In the genomic region with DNA sequence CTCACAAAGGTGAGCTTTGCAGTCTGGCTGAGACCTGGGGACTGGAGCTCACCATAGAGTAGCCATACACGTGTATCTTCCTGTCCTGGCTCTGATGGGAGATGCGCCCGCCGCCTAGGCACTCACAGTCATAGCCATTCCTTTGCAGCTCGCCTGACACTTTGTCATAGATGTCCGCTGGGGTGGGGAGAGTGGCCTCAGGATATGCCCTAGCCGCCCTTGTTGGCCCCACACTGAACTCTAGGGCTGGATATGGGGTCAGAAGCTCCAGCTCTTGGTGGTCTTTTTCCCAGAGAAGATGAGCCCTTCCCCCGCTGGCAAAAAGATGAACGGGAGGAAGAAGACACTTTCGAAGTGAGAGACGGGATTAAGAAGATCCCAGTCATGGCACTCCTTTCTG, we compare ENCODE assay signal across 8 mouse cellular contexts. TPM values are rescaled to one million over a fixed set of nuclear protein-coding genes. Genes with fewer than 3 reads are reported as not detected.
DNase-seq lines count a peak whose midpoint lies in the region; ATAC-seq and TF ChIP-seq lines count a peak whose summit lies in the region.

No protein-coding gene starts in this region.

- H3K9me3 ChIP-seq in lung, embryonic 14.5 days (ENCODE audit: low read depth, low read length) = no peaks in the 10 kb centered on the region
- peaks cover 3% of the 10 kb centered on the region; the same call in 1 of the 2 replicates for H3K9me3 ChIP-seq in hindbrain, embryonic 16.5 days (ENCODE audit: control insufficient read depth, low read length)

- H3K27ac ChIP-seq in lung, embryonic 14.5 days (ENCODE audit: low read depth) = peak overlapping the region; percentile 92
- peak overlapping the region; percentile 91 for H3K27ac ChIP-seq in hindbrain, embryonic 16.5 days (ENCODE audit: low read depth, low read length)

- WGBS in lung, embryonic 14.5 days = 11% methylated on average over 11 of the region's 11 CpGs
- WGBS in hindbrain, embryonic 16.5 days = 24% methylated on average over 11 of the region's 11 CpGs

- ATAC-seq in lung, embryonic 14.5 days (ENCODE audit: insufficient read depth) = peak; percentile 1; the same call in 1 of the 2 replicates
- 0 out of 2 replicates have a peak, but pooled peaks have one; percentile 0 for ATAC-seq in hindbrain, embryonic 16.5 days

- peaks cover 35% of the 10 kb centered on the region for H3K27me3 ChIP-seq in lung, embryonic 14.5 days (ENCODE audit: insufficient read depth, low read length)
- peaks cover 31% of the 10 kb centered on the region for H3K27me3 ChIP-seq in hindbrain, embryonic 16.5 days (replicated peaks; ENCODE audit: control insufficient read depth, insufficient read depth, low read length)
- H3K27me3 ChIP-seq in myocyte (ENCODE audit: control insufficient read depth, insufficient read depth, insufficient read length) = no peaks in the 10 kb centered on the region

- peak overlapping the region; percentile 61 for H3K4me3 ChIP-seq in lung, embryonic 14.5 days (ENCODE audit: low read depth, low read length)
- H3K4me3 ChIP-seq in hindbrain, embryonic 16.5 days (ENCODE audit: low read length) = peak overlapping the region; percentile 56
- H3K4me3 ChIP-seq in myocyte = peak overlapping the region; percentile 68

- DNase-seq in cerebellum, adult 11 months = peak; percentile 47
- DNase-seq in cerebellum, postnatal 14 days = no peak
- DNase-seq in lung, embryonic 14.5 days = no peak
- DNase-seq in lung, postnatal 36 days = no peak
- no peak for DNase-seq in left cerebral cortex, adult 8-10 months (ENCODE audit: low spot score in 2 of 2)
- DNase-seq in left cerebral cortex, adult 11 months (ENCODE audit: low spot score) = no peak

- peak overlapping the region; percentile 78 for H3K4me2 ChIP-seq in lung, embryonic 14.5 days
- peak overlapping the region; percentile 88 for H3K4me2 ChIP-seq in hindbrain, embryonic 16.5 days (ENCODE audit: low read length)
- H3K4me2 ChIP-seq in myocyte (ENCODE audit: low read depth) = peak overlapping the region; percentile 92

- peak overlapping the region; percentile 44 for H3K9ac ChIP-seq in lung, embryonic 14.5 days
- H3K9ac ChIP-seq in hindbrain, embryonic 16.5 days (ENCODE audit: low read depth, low read length) = peak overlapping the region; percentile 71

- H3K79me2 ChIP-seq in myocyte (ENCODE audit: control insufficient read depth, insufficient read depth) = peaks cover 5% of the 10 kb centered on the region

- no peak for TF ChIP-seq CTCF in lung, embryonic 14.5 days (IDR thresholded peaks at IDR 0.05; ENCODE audit: low read depth)

- H3K36me3 ChIP-seq in lung, embryonic 14.5 days (ENCODE audit: insufficient read depth) = peaks cover 36% of the 10 kb centered on the region
- peaks cover 13% of the 10 kb centered on the region for H3K36me3 ChIP-seq in hindbrain, embryonic 16.5 days (ENCODE audit: control insufficient read depth, insufficient read depth, low read length)
- H3K36me3 ChIP-seq in myocyte (ENCODE audit: control insufficient read depth, insufficient read depth) = no peaks in the 10 kb centered on the region

- H3K4me1 ChIP-seq in lung, embryonic 14.5 days (ENCODE audit: insufficient read depth) = peaks cover 14% of the 10 kb centered on the region
- peaks cover 32% of the 10 kb centered on the region for H3K4me1 ChIP-seq in hindbrain, embryonic 16.5 days (ENCODE audit: control insufficient read depth, insufficient read depth, low read depth, low read length)

- H3ac ChIP-seq in myocyte (ENCODE audit: control insufficient read depth, insufficient read length) = peak overlapping the region; percentile 52

- TF ChIP-seq POLR2A in myocyte (IDR thresholded peaks at IDR 0.05; ENCODE audit: insufficient read length, low read depth) = no peak

TF ChIP-seq in myocyte, 11 proteins besides CTCF, POLR2A, EP300 and RAD21:
- TF ChIP-seq TCF3 (IDR thresholded peaks at IDR 0.05; ENCODE audit: insufficient read length, low read depth) (no peak), MAX (IDR thresholded peaks at IDR 0.05; ENCODE audit: low read depth) (no peak), E2F4 (IDR thresholded peaks at IDR 0.05; ENCODE audit: insufficient read depth) (no peak), MYOG (IDR thresholded peaks at IDR 0.05; ENCODE audit: control insufficient read depth in 1 of 3, insufficient read depth in 1 of 3, insufficient read length in 2 of 3, low read depth in 2 of 3) (no peak), SRF (IDR thresholded peaks at IDR 0.05; ENCODE audit: control insufficient read depth, insufficient read length, low read depth) (no peak), TCF12 (IDR thresholded peaks at IDR 0.05; ENCODE audit: insufficient read depth, poor library complexity, severe bottlenecking) (no peak), MYOD1 (IDR thresholded peaks at IDR 0.05; ENCODE audit: control insufficient read depth in 1 of 3, insufficient read length in 2 of 3, low read depth in 2 of 3) (no peak), USF1 (IDR thresholded peaks at IDR 0.05; ENCODE audit: low read depth) (no peak), REST (IDR thresholded peaks at IDR 0.05; ENCODE audit: insufficient read depth, insufficient read length) (no peak), CEBPB (IDR thresholded peaks at IDR 0.05; ENCODE audit: insufficient read depth, poor library complexity, severe bottlenecking) (no peak), POLR2AphosphoS2 (IDR thresholded peaks at IDR 0.05; ENCODE audit: insufficient read length, low read depth) (no peak)

RNA-seq across cellular contexts. Expression of a gene that starts 0.5 kb away (rescaled TPM):
- polyA plus RNA-seq in lung, embryonic 14.5 days (2014; fragmentation: Nextera tagmentation; extraction: Ambion mirVana) = 2.2 and 4.1 TPM in 2 replicates
- 1.8 and 3.7 TPM in 2 replicates for polyA plus RNA-seq in hindbrain, embryonic 16.5 days (2015; fragmentation: Nextera tagmentation; extraction: Ambion mirVana)
- polyA plus RNA-seq in myocyte (2012; fragmentation: generic; extraction: Trizol) = 8.7 TPM
- total RNA-seq in left cerebral cortex, adult 8-10 months (2022) = 1 to 10 TPM in 3 of 4 experiments, under 1 TPM in 1; 0.46 to 3.1 (median 1.7) TPM

RNA-seq across cellular contexts. Expression of a gene that starts 0.9 kb away (rescaled TPM):
- polyA plus RNA-seq in lung, embryonic 14.5 days (2014; fragmentation: Nextera tagmentation; extraction: Ambion mirVana) = 183 and 197 TPM in 2 replicates
- 164 and 178 TPM in 2 replicates for polyA plus RNA-seq in hindbrain, embryonic 16.5 days (2015; fragmentation: Nextera tagmentation; extraction: Ambion mirVana)
- 108 TPM for polyA plus RNA-seq in myocyte (2012; fragmentation: generic; extraction: Trizol)
- 10 to 100 TPM; 57.8 to 72.0 (median 64.7) TPM for total RNA-seq in left cerebral cortex, adult 8-10 months (2022)

RNA-seq across cellular contexts. Expression of a gene that starts 7.4 kb away (rescaled TPM):
- polyA plus RNA-seq in lung, embryonic 14.5 days (2014; fragmentation: Nextera tagmentation; extraction: Ambion mirVana) = 0.37 TPM in 1 of 2 replicates, not detected in the other
- polyA plus RNA-seq in hindbrain, embryonic 16.5 days (2015; fragmentation: Nextera tagmentation; extraction: Ambion mirVana) = 12.0 and 15.1 TPM in 2 replicates
- 1.0 TPM for polyA plus RNA-seq in myocyte (2012; fragmentation: generic; extraction: Trizol)
- 10 to 100 TPM; 86.8 to 96.3 (median 92.7) TPM for total RNA-seq in left cerebral cortex, adult 8-10 months (2022)

RNA-seq across cellular contexts. Expression of a gene that starts 16.5 kb away (rescaled TPM):
- polyA plus RNA-seq in lung, embryonic 14.5 days (2014; fragmentation: Nextera tagmentation; extraction: Ambion mirVana) = 282 and 295 TPM in 2 replicates
- 384 and 413 TPM in 2 replicates for polyA plus RNA-seq in hindbrain, embryonic 16.5 days (2015; fragmentation: Nextera tagmentation; extraction: Ambion mirVana)
- polyA plus RNA-seq in myocyte (2012; fragmentation: generic; extraction: Trizol) = 513 TPM
- 100 to 1,000 TPM; 123 to 209 (median 170) TPM for total RNA-seq in left cerebral cortex, adult 8-10 months (2022)

RNA-seq across cellular contexts. Expression of a gene that starts 27.4 kb away (rescaled TPM):
- polyA plus RNA-seq in lung, embryonic 14.5 days (2014; fragmentation: Nextera tagmentation; extraction: Ambion mirVana) = 34.8 and 35.3 TPM in 2 replicates
- polyA plus RNA-seq in hindbrain, embryonic 16.5 days (2015; fragmentation: Nextera tagmentation; extraction: Ambion mirVana) = 16.8 and 17.8 TPM in 2 replicates
- polyA plus RNA-seq in myocyte (2012; fragmentation: generic; extraction: Trizol) = 40.4 TPM
- total RNA-seq in left cerebral cortex, adult 8-10 months (2022) = 10 to 100 TPM; 10.3 to 11.9 (median 10.4) TPM
